Mouse (Mus musculus) heart, adult 10 weeks (tissue): ENCODE results near the gene Pex19. TPM values are rescaled to one million over a fixed set of nuclear protein-coding genes. Genes with fewer than 3 reads are reported as not detected.

Experiments
- polyA plus RNA-seq: library from polyadenylated mRNA; stranded (reverse); fragments of 350-450 nt; fragmentation: Illumina TruSeq; extraction: RNeasy Lipid Tissue Mini Kit (QIAGEN cat#74804); gene quantifications from one replicate; pipeline ENCODE4 v1.2.3, GENCODE M21; 2014; ENCODE audit warnings: low read depth, low replicate concordance

Pex19 gene
- polyA plus RNA-seq, result 141 TPM

DNA sequence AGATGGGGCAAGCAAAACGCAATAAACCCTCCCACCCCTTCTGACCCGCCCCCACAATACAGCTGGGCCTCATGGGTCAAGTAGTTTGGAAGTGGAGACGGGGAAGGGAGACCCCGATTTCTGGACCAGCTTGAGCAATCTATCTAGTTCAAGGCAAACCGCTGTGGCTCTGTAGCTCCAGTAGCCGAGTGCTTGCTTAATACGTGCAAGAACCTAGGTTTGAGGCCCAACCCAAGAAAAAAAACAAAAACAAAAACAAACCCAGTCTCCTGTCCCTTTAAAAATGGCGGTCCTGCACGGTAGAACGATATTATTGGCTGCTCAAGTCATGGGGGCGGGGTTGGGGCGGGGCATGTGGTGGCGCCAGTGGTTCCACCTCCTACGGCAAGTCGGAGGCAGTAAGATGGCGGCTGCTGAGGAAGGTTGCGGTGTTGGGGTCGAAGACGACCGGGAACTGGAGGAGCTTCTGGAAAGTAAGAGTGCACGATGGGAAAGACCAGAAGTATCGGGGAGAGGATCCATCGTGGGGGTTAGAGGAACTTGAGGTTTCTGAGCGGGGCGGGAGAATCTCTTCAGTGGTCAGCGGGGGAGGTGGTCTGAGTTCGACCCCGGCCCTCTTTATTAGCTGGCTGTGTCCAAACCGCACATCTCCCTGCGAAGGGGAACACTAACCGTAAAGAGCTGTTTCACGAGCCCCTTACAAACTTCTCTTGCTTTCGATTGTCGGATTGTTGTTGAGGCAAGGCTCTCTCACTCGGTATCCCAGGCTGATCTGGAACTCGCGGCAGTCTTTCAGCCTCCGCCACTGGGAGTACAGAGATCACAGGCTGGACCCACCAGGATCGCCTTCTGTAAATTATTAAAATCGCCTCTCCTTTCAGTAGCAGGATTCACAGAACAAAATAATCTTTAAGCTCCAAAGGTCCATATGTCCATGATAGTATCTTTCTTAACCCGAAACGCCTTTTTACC lies at the start of gene Pex19:
Gene Pex19, plus strand, starts transcription at position 380 of the 972 bp plus-strand sequence.

GRCm38 (mm10) chr1:172082101-172082898 lies 44.3 kb upstream of the Pex19 start, which contains the start of the genes Copa and Ncstn:
Gene Copa, plus strand, starts transcription at chr1:172082529.
Gene Ncstn, minus strand, starts transcription at chr1:172082795.

DNA sequence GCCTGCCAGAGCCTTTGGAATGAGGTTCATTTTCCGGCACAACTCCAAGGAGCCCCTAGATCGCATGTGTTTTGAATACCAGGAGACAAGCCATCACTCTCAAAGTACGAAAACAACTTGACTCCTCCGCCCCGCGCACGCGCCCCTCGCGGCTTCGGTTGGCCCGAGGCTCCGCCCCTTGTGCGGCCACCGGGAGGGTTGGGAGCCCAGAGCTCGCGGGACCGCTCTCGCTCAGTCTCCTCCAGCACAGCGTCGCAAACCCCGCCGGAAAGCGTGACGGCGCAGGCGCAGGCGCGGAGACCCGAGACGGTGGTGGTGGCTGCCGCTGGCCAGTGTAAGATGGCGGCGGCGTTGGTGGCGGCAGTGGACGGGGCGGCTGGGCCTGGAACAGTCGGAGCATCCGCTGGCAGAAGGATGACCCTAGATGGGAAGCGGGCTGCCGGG lies 21.3 kb downstream of the Pex19 start, which contains the start of gene Dcaf8:
Gene Dcaf8, plus strand, starts transcription at position 250 of the 444 bp plus-strand sequence.

Other genes starting within 250 kb of the Pex19 start
- not detected for gene Gm10521, start 231.1 kb upstream of the Pex19 start, polyA plus RNA-seq
- not detected for gene Slamf6, start 209.2 kb upstream of the Pex19 start, polyA plus RNA-seq
- 0.81 TPM for gene Vangl2, start 98.3 kb upstream of the Pex19 start, polyA plus RNA-seq
- gene Nhlh1, start 69.2 kb upstream of the Pex19 start, polyA plus RNA-seq, result not detected
- 111 TPM for gene Copa, start 44.2 kb upstream of the Pex19 start, polyA plus RNA-seq
- 49.5 TPM for gene Ncstn, start 44.0 kb upstream of the Pex19 start, polyA plus RNA-seq
- gene Dcaf8, start 21.3 kb downstream of the Pex19 start, polyA plus RNA-seq, result 124 TPM
- gene Pea15a, start 80.0 kb downstream of the Pex19 start, polyA plus RNA-seq, result 86.7 TPM
- gene Casq1, start 93.1 kb downstream of the Pex19 start, polyA plus RNA-seq, result 14.2 TPM
- gene Atp1a4, start 131.7 kb downstream of the Pex19 start, polyA plus RNA-seq, result not detected
- 11.6 TPM for gene Igsf8, start 134.9 kb downstream of the Pex19 start, polyA plus RNA-seq
- gene Atp1a2, start 171.3 kb downstream of the Pex19 start, polyA plus RNA-seq, result 473 TPM
- not detected for gene Kcnj9, start 202.6 kb downstream of the Pex19 start, polyA plus RNA-seq
- 0.16 TPM for gene Kcnj10, start 214.5 kb downstream of the Pex19 start, polyA plus RNA-seq
- gene Pigm, start 249.8 kb downstream of the Pex19 start, polyA plus RNA-seq, result 4.1 TPM